Comparison of ENCODE assay signal across 11 mouse cellular contexts in the genomic region with DNA sequence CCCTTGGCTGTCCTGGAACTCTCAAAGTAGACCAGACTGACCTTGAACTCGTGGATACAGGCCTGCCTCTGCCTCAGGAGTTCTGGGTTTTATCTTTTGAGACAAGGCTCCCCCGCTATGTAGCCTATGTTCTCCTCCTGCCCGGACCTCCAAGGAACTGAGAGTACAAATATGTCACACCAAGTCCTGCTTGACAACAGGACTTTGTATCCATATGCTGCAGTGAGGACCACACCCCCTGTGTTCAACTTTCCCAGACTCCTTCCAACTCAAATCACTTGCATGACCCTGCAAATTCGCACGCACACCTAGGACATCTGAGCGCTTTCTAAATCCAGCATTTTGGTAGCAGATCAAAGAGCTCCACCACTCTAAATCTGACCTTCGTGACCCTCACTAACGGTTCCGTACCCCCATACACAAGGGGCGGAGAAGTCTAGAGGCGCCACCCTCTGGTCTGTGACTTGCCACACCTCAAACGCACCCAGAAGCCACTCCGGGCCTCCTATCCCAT. TPM values are rescaled to one million over a fixed set of nuclear protein-coding genes. Genes with fewer than 3 reads are reported as not detected.
A peak's percentile ranks its signal among the peaks of the same experiment; 100 is the strongest.
DNase-seq lines count a peak whose midpoint lies in the region; ATAC-seq lines count a peak whose summit lies in the region.
"Had no signal": no experiment of that assay in that cellular context is flagged by ENCODE, and none has a peak within 500 bp of the region (broad histone marks: within the 10 kb centered on the region; RNA-seq: fewer than 3 reads in every experiment).

No protein-coding gene starts in this region.

- no peak; the same call in 1 of the 2 replicates for ATAC-seq in kidney, embryonic 16.5 days (ENCODE audit: low FRiP score, low TSS enrichment)
- no peak for ATAC-seq in embryonic facial prominence, embryonic 13.5 days (ENCODE audit: insufficient number of reproducible peaks, insufficient read depth, low FRiP score, low TSS enrichment, low read depth)
- no peak for ATAC-seq in neural tube, embryonic 13.5 days (ENCODE audit: low read depth)
- ATAC-seq in inflammation-experienced regulatory T-cells, adult 6 months: no peak
- ATAC-seq: Patski had no signal

- H3K4me1 ChIP-seq in kidney, embryonic 16.5 days (ENCODE audit: insufficient read depth, low read length): peaks cover 22% of the 10 kb centered on the region; the same call in 1 of the 2 replicates
- peaks cover 25% of the 10 kb centered on the region for H3K4me1 ChIP-seq in embryonic facial prominence, embryonic 13.5 days
- H3K4me1 ChIP-seq in limb, embryonic 10.5 days: peaks cover 30% of the 10 kb centered on the region
- peaks cover 26% of the 10 kb centered on the region for H3K4me1 ChIP-seq in neural tube, embryonic 13.5 days (replicated peaks)

- peaks cover 55% of the 10 kb centered on the region for H3K27me3 ChIP-seq in kidney, embryonic 16.5 days (ENCODE audit: insufficient read depth, low read length)
- peaks cover 78% of the 10 kb centered on the region for H3K27me3 ChIP-seq in embryonic facial prominence, embryonic 13.5 days
- H3K27me3 ChIP-seq in limb, embryonic 10.5 days (ENCODE audit: low read depth, poor library complexity, severe bottlenecking): peaks cover 81% of the 10 kb centered on the region
- peaks cover 76% of the 10 kb centered on the region for H3K27me3 ChIP-seq in neural tube, embryonic 13.5 days
- H3K27me3 ChIP-seq: Patski had no signal

- 26% methylated on average over 13 of the region's 13 CpGs for WGBS in kidney, embryonic 16.5 days
- WGBS in embryonic facial prominence, embryonic 13.5 days: 21% methylated on average over 13 of the region's 13 CpGs
- WGBS in limb, embryonic 10.5 days: 20% methylated on average over 13 of the region's 13 CpGs
- 26% methylated on average over 13 of the region's 13 CpGs for WGBS in neural tube, embryonic 13.5 days

- H3K27ac ChIP-seq in kidney, embryonic 16.5 days (ENCODE audit: low read length): no peak overlapping the region
- H3K27ac ChIP-seq in embryonic facial prominence, embryonic 13.5 days: no peak overlapping the region
- H3K27ac ChIP-seq in limb, embryonic 10.5 days: peak overlapping the region; percentile 6
- H3K27ac ChIP-seq in neural tube, embryonic 13.5 days (replicated peaks): no peak overlapping the region

- no peak overlapping the region for H3K9ac ChIP-seq in kidney, embryonic 16.5 days (replicated peaks; ENCODE audit: low read length)
- H3K9ac ChIP-seq in embryonic facial prominence, embryonic 13.5 days: peak overlapping the region; percentile 61
- 0 out of 2 replicates have a peak overlapping the region, but pooled peaks have one; percentile 31 for H3K9ac ChIP-seq in neural tube, embryonic 13.5 days

- peak overlapping the region; percentile 40 for H3K4me3 ChIP-seq in kidney, embryonic 16.5 days (ENCODE audit: low read length)
- H3K4me3 ChIP-seq in embryonic facial prominence, embryonic 13.5 days: peak overlapping the region; percentile 42
- H3K4me3 ChIP-seq in limb, embryonic 10.5 days: peak overlapping the region; percentile 48
- H3K4me3 ChIP-seq in neural tube, embryonic 13.5 days: peak overlapping the region; percentile 22

- intact Hi-C loops in gastrocnemius, postnatal 14 days (cut with DNase I; ENCODE audit: low total_unique reads): no loop called here

- no peaks in the 10 kb centered on the region for H3K36me3 ChIP-seq in kidney, embryonic 16.5 days (ENCODE audit: insufficient read depth, low read length)
- no peaks in the 10 kb centered on the region for H3K36me3 ChIP-seq in embryonic facial prominence, embryonic 13.5 days
- no peaks in the 10 kb centered on the region for H3K36me3 ChIP-seq in limb, embryonic 10.5 days
- no peaks in the 10 kb centered on the region for H3K36me3 ChIP-seq in neural tube, embryonic 13.5 days

- DNase-seq in kidney, adult 18-20 months: no peak
- no peak for DNase-seq in limb, embryonic 10.5 days (ENCODE audit: low spot score)
- no peak for DNase-seq in gastrocnemius, adult 18-20 months (ENCODE audit: low spot score)
- DNase-seq in gastrocnemius, postnatal 14 days: no peak
- DNase-seq: cerebellum, postnatal 14 days had no signal

- peak overlapping the region; percentile 59 for H3K4me2 ChIP-seq in kidney, embryonic 16.5 days (replicated peaks; ENCODE audit: low read depth, low read length)
- H3K4me2 ChIP-seq in embryonic facial prominence, embryonic 13.5 days: peak overlapping the region; percentile 63
- H3K4me2 ChIP-seq in neural tube, embryonic 13.5 days: peak overlapping the region; percentile 43

- H3K9me3 ChIP-seq in kidney, embryonic 16.5 days (ENCODE audit: low read length): no peaks in the 10 kb centered on the region
- H3K9me3 ChIP-seq in embryonic facial prominence, embryonic 13.5 days: no peaks in the 10 kb centered on the region
- H3K9me3 ChIP-seq in limb, embryonic 10.5 days (replicated peaks): no peaks in the 10 kb centered on the region
- H3K9me3 ChIP-seq in neural tube, embryonic 13.5 days: no peaks in the 10 kb centered on the region

RNA-seq across cellular contexts. Expression of a gene that starts 0.3 kb away (rescaled TPM):
- 0.10 and 0.17 TPM in 2 replicates for polyA plus RNA-seq in kidney, embryonic 16.5 days (2015; fragmentation: Nextera tagmentation; extraction: Ambion mirVana)
- 0.32 TPM in 1 of 2 replicates, not detected in the other for polyA plus RNA-seq in embryonic facial prominence, embryonic 13.5 days (2015; fragmentation: Nextera tagmentation; extraction: Ambion mirVana)
- polyA plus RNA-seq in limb, embryonic 10.5 days (2016; fragmentation: Nextera tagmentation; extraction: Ambion mirVana): 0.09 and 0.20 TPM in 2 replicates
- polyA plus RNA-seq in neural tube, embryonic 13.5 days (2015; fragmentation: Nextera tagmentation; extraction: Ambion mirVana): not detected in 2 replicates
- not detected for total RNA-seq in gastrocnemius, adult 18-20 months (2021)
- not detected for total RNA-seq in gastrocnemius, postnatal 14 days (2021)
- under 1 TPM in 1 of 3 experiments, not detected in 2; 0.28 TPM for polyA plus RNA-seq in inflammation-experienced regulatory T-cells, adult 6 months (2017; shearing (Covaris generic))
- polyA plus RNA-seq: Patski had no signal

RNA-seq across cellular contexts. Expression of a gene that starts 11.2 kb away (rescaled TPM):
- 42.7 and 43.1 TPM in 2 replicates for polyA plus RNA-seq in kidney, embryonic 16.5 days (2015; fragmentation: Nextera tagmentation; extraction: Ambion mirVana)
- 45.4 and 45.5 TPM in 2 replicates for polyA plus RNA-seq in embryonic facial prominence, embryonic 13.5 days (2015; fragmentation: Nextera tagmentation; extraction: Ambion mirVana)
- polyA plus RNA-seq in limb, embryonic 10.5 days (2016; fragmentation: Nextera tagmentation; extraction: Ambion mirVana): 34.0 and 39.6 TPM in 2 replicates
- polyA plus RNA-seq in neural tube, embryonic 13.5 days (2015; fragmentation: Nextera tagmentation; extraction: Ambion mirVana): 32.4 and 40.4 TPM in 2 replicates
- 1 to 10 TPM; 9.3 to 9.8 TPM for total RNA-seq in gastrocnemius, adult 18-20 months (2021)
- 10 to 100 TPM; 15.1 to 16.5 TPM for total RNA-seq in gastrocnemius, postnatal 14 days (2021)
- 10 to 100 TPM; 11.9 to 15.3 (median 13.9) TPM for polyA plus RNA-seq in inflammation-experienced regulatory T-cells, adult 6 months (2017; shearing (Covaris generic))

RNA-seq across cellular contexts. Expression of a gene that starts 37.4 kb away (rescaled TPM):
- not detected in 2 replicates for polyA plus RNA-seq in kidney, embryonic 16.5 days (2015; fragmentation: Nextera tagmentation; extraction: Ambion mirVana)
- not detected in 2 replicates for polyA plus RNA-seq in embryonic facial prominence, embryonic 13.5 days (2015; fragmentation: Nextera tagmentation; extraction: Ambion mirVana)
- not detected in 2 replicates for polyA plus RNA-seq in limb, embryonic 10.5 days (2016; fragmentation: Nextera tagmentation; extraction: Ambion mirVana)
- polyA plus RNA-seq in neural tube, embryonic 13.5 days (2015; fragmentation: Nextera tagmentation; extraction: Ambion mirVana): not detected in 2 replicates
- total RNA-seq in gastrocnemius, adult 18-20 months (2021): not detected
- total RNA-seq in gastrocnemius, postnatal 14 days (2021): not detected
- polyA plus RNA-seq in inflammation-experienced regulatory T-cells, adult 6 months (2017; shearing (Covaris generic)): not detected
- total RNA-seq: left cerebral cortex, adult 8-10 months had no signal
- polyA plus RNA-seq: Patski had no signal

RNA-seq across cellular contexts. Expression of a gene that starts 40.1 kb away (rescaled TPM):
- polyA plus RNA-seq in kidney, embryonic 16.5 days (2015; fragmentation: Nextera tagmentation; extraction: Ambion mirVana): 90.2 and 108 TPM in 2 replicates
- 125 and 159 TPM in 2 replicates for polyA plus RNA-seq in embryonic facial prominence, embryonic 13.5 days (2015; fragmentation: Nextera tagmentation; extraction: Ambion mirVana)
- polyA plus RNA-seq in limb, embryonic 10.5 days (2016; fragmentation: Nextera tagmentation; extraction: Ambion mirVana): 125 and 146 TPM in 2 replicates
- polyA plus RNA-seq in neural tube, embryonic 13.5 days (2015; fragmentation: Nextera tagmentation; extraction: Ambion mirVana): 112 and 116 TPM in 2 replicates
- total RNA-seq in gastrocnemius, adult 18-20 months (2021): 100 to 1,000 TPM; 102 to 105 TPM
- total RNA-seq in gastrocnemius, postnatal 14 days (2021): 10 to 100 TPM; 69.9 to 76.0 TPM
- 10 to 100 TPM; 58.3 to 99.6 (median 68.0) TPM for polyA plus RNA-seq in inflammation-experienced regulatory T-cells, adult 6 months (2017; shearing (Covaris generic))

RNA-seq across cellular contexts. Expression of a gene that starts 43.9 kb away (rescaled TPM):
- polyA plus RNA-seq in kidney, embryonic 16.5 days (2015; fragmentation: Nextera tagmentation; extraction: Ambion mirVana): not detected in 2 replicates
- not detected in 2 replicates for polyA plus RNA-seq in embryonic facial prominence, embryonic 13.5 days (2015; fragmentation: Nextera tagmentation; extraction: Ambion mirVana)
- not detected in 2 replicates for polyA plus RNA-seq in limb, embryonic 10.5 days (2016; fragmentation: Nextera tagmentation; extraction: Ambion mirVana)
- not detected in 2 replicates for polyA plus RNA-seq in neural tube, embryonic 13.5 days (2015; fragmentation: Nextera tagmentation; extraction: Ambion mirVana)
- not detected for total RNA-seq in gastrocnemius, adult 18-20 months (2021)
- total RNA-seq in gastrocnemius, postnatal 14 days (2021): not detected
- not detected for polyA plus RNA-seq in inflammation-experienced regulatory T-cells, adult 6 months (2017; shearing (Covaris generic))
- total RNA-seq: left cerebral cortex, adult 8-10 months had no signal
- polyA plus RNA-seq: Patski had no signal
